ENCODE assay signal across 8 mouse cellular contexts in genomic region chr4:141139116-141139970, GRCm38 (mm10). TPM values are rescaled to one million over a fixed set of nuclear protein-coding genes. Genes with fewer than 3 reads are reported as not detected.
DNase-seq lines count a peak whose midpoint lies in the region; ATAC-seq and TF ChIP-seq lines count a peak whose summit lies in the region.

TSS of gene Szrd1 (minus strand) at chr4:141139775.

- peak within 1 kb of the TSS; percentile 89 for H3K9ac ChIP-seq in forebrain, embryonic 15.5 days (replicated peaks)

- under 1% methylated on average over 62 of the region's 63 CpGs for WGBS in forebrain, embryonic 15.5 days
- 1% methylated on average over 58 of the region's 63 CpGs for WGBS in lung, adult 2 months

- peak within 1 kb of the TSS; percentile 88 for H3K4me3 ChIP-seq in forebrain, embryonic 15.5 days
- peak within 1 kb of the TSS; percentile 95 for H3K4me3 ChIP-seq in lung, adult 2 months (replicated peaks; ENCODE audit: extremely low read depth, low read depth, low read length)

- peak; percentile 92 for TF ChIP-seq POLR2A in lung, adult 2 months (IDR thresholded peaks at IDR 0.05; ENCODE audit: borderline replicate concordance, extremely low read depth, low read depth, low read length)

- no peak for TF ChIP-seq CTCF in lung, adult 2 months (IDR thresholded peaks at IDR 0.05; ENCODE audit: insufficient read depth, low read length)

- H3K27ac ChIP-seq in forebrain, embryonic 15.5 days (replicated peaks) = peak within 1 kb of the TSS; percentile 97

- ATAC-seq in forebrain, embryonic 15.5 days (replicated peaks) = peak; percentile 94
- ATAC-seq in neutrophil, adult 5-6 weeks (ENCODE audit: extremely low read depth, insufficient number of reproducible peaks, low FRiP score, poor library complexity, severe bottlenecking) = peak; percentile 93

- H3K9me3 ChIP-seq in forebrain, embryonic 15.5 days = no peaks in the 10 kb centered on the region

- H3K27me3 ChIP-seq in forebrain, embryonic 15.5 days = 0 out of 2 replicates have a peak, but pooled peaks cover 3% of the 10 kb centered on the region

- peak within 1 kb of the TSS; percentile 79 for H3K4me2 ChIP-seq in forebrain, embryonic 15.5 days (replicated peaks)

- DNase-seq in ES-CJ7 (ENCODE audit: low read depth, low spot score) = peak; percentile 99
- DNase-seq in cerebellum, adult 11 months = peak; percentile 99
- DNase-seq in heart, postnatal 25 days (ENCODE audit: low spot score) = peak; percentile 96
- DNase-seq in layer of hippocampus, adult 18-20 months (ENCODE audit: low spot score in 2 of 2) = peak; percentile 99
- peak; percentile 98 for DNase-seq in lung, adult 2 months
- DNase-seq in thymus, adult 18-20 months = peak; percentile 98

- intact Hi-C loops in heart, postnatal 25 days (cut with DNase I) = loop anchor here (5.0 kb wide), 1 partner anchor 62 kb away; the partner anchor contains the start of gene Necap2

- peaks cover 41% of the 10 kb centered on the region for H3K4me1 ChIP-seq in forebrain, embryonic 15.5 days
- H3K4me1 ChIP-seq in lung, adult 2 months (ENCODE audit: control insufficient read depth, insufficient read depth, low read length) = peaks cover 22% of the 10 kb centered on the region

- no peaks in the 10 kb centered on the region for H3K36me3 ChIP-seq in forebrain, embryonic 15.5 days

RNA-seq across cellular contexts. Expression of gene Szrd1, which starts in this region (rescaled TPM):
- 26.3 and 30.9 TPM in 2 replicates for polyA plus RNA-seq in forebrain, embryonic 15.5 days (2015; fragmentation: Nextera tagmentation; extraction: Ambion mirVana)
- 10 to 100 TPM; 85.1 to 96.1 TPM for total RNA-seq in heart, postnatal 25 days (2021)
- total RNA-seq in layer of hippocampus, adult 18-20 months (2021) = 10 to 100 TPM; 58.5 to 61.0 TPM
- polyA plus RNA-seq in lung, adult 2 months (2012; rRNA removed) = 50.5 and 56.4 TPM in 2 replicates
- 46.0 and 46.1 TPM in 2 replicates for total RNA-seq in neutrophil, adult 5-6 weeks (2017)

Comparison
In these comparisons a context has a peak if more than half of its experiments do, and no peak if none do; other contexts are left out.
1. Peak in every context shown above with its lines: DNase-seq, ATAC-seq, H3K4me3 ChIP-seq and H3K27ac ChIP-seq.